Mouse (Mus musculus): ENCODE results near the gene Acly. TPM values are rescaled to one million over a fixed set of nuclear protein-coding genes. Genes with fewer than 3 reads are reported as not detected.

The Acly gene
- total and polyA plus RNA-seq, 3 experiments = 213 to 277 (median 246) TPM

- no peak for TF ChIP-seq UBTF (IDR thresholded peaks at IDR 0.05; ENCODE audit: low read depth, low read length)
- TF ChIP-seq ELF1 (IDR thresholded peaks at IDR 0.05; ENCODE audit: low read depth, low read length) = no peak
- no peak for TF ChIP-seq TBP (conservative IDR thresholded peaks at IDR 0.05; ENCODE audit: low read depth, low read length)
- no peak for TF ChIP-seq HCFC1 (IDR thresholded peaks at IDR 0.05; ENCODE audit: low read depth, low read length)
- TF ChIP-seq CHD1 (IDR thresholded peaks at IDR 0.05; ENCODE audit: low read depth, low read length) = no peak
- no peak for TF ChIP-seq MYC (IDR thresholded peaks at IDR 0.05; ENCODE audit: low read depth, low read length)
- no peak for TF ChIP-seq ETS1 (conservative IDR thresholded peaks at IDR 0.05; ENCODE audit: low read depth, low read length)
- no peak for TF ChIP-seq ZNF384 (IDR thresholded peaks at IDR 0.05; ENCODE audit: low read depth, low read length)
- no peak for TF ChIP-seq JUN (IDR thresholded peaks at IDR 0.05; ENCODE audit: insufficient read depth, low read depth, low read length)
- no peak for TF ChIP-seq CTCF (conservative IDR thresholded peaks at IDR 0.05 in 1 of 2, IDR thresholded peaks at IDR 0.05 in 1 of 2; ENCODE audit: low read depth in 2 of 2, low read length in 2 of 2)
- no peak for TF ChIP-seq RAD21 (IDR thresholded peaks at IDR 0.05; ENCODE audit: low read depth, low read length)
- TF ChIP-seq CHD2 (IDR thresholded peaks at IDR 0.05; ENCODE audit: low read length) = no peak
- no peak for TF ChIP-seq MEF2A (IDR thresholded peaks at IDR 0.05; ENCODE audit: borderline replicate concordance, low read depth, low read length)
- no peak for TF ChIP-seq SIN3A (IDR thresholded peaks at IDR 0.05; ENCODE audit: low read length)
- no peak for TF ChIP-seq JUND (conservative IDR thresholded peaks at IDR 0.05; ENCODE audit: low read depth, low read length)
- TF ChIP-seq BHLHE40 (IDR thresholded peaks at IDR 0.05; ENCODE audit: low read depth, low read length) = no peak
- Histone ChIP-seq H3K4me3 (replicated peaks in 1 of 3; ENCODE audit: low read depth in 2 of 3, low read length in 2 of 3, poor library complexity in 1 of 3) (peak within 1 kb of the TSS; percentile 57 to 84 (median 71)), H3K27ac (ENCODE audit: insufficient read depth, low read depth) (no peak within 1 kb of the TSS), H3K79me2 (replicated peaks; ENCODE audit: control insufficient read depth, extremely low read depth, insufficient read depth, poor library complexity, severe bottlenecking) (no peaks in the 10 kb centered on the region), H3K9ac (ENCODE audit: insufficient read depth, low read depth) (peak within 1 kb of the TSS; percentile 39), H3K9me3 (replicated peaks; ENCODE audit: low read length) (no peaks in the 10 kb centered on the region), H3K27me3 (replicated peaks) (no peaks in the 10 kb centered on the region), H3K4me1 (ENCODE audit: control insufficient read depth in 1 of 2, insufficient read depth in 2 of 2) (peaks cover 12 to 24% of the 10 kb centered on the region in 2 experiments), H3K4me2 (ENCODE audit: insufficient read depth, low read depth, poor library complexity, severe bottlenecking) (peak within 1 kb of the TSS; percentile 65), H3K36me3 (replicated peaks in 1 of 2; ENCODE audit: control insufficient read depth in 1 of 2, insufficient read depth in 1 of 2, low read length in 1 of 2) (peaks cover 4 to 21% of the 10 kb centered on the region in 2 experiments)
- dilution Hi-C loops (cut with MboI; ENCODE audit: extremely low pct_ligation_motif_present, extremely low pct_unique_long_range_greater_than_20kb, low sequenced_read_pairs) (no loop called here), in situ Hi-C loops (cut with MboI; ENCODE audit: low pct_ligation_motif_present, low pct_unique_long_range_greater_than_20kb, low sequenced_read_pairs) (no loop called here)
- no peak for DNase-seq (ENCODE audit: extremely low read depth)
Measured at GRCm38 (mm10) chr11:100441797-100442196, 86.0 kb downstream of the Acly start, which contains the start of the genes Nt5c3b and Klhl10. Nt5c3b (minus strand) TSS chr11:100441808. Klhl10 (plus strand) TSS chr11:100441917.

DNA sequence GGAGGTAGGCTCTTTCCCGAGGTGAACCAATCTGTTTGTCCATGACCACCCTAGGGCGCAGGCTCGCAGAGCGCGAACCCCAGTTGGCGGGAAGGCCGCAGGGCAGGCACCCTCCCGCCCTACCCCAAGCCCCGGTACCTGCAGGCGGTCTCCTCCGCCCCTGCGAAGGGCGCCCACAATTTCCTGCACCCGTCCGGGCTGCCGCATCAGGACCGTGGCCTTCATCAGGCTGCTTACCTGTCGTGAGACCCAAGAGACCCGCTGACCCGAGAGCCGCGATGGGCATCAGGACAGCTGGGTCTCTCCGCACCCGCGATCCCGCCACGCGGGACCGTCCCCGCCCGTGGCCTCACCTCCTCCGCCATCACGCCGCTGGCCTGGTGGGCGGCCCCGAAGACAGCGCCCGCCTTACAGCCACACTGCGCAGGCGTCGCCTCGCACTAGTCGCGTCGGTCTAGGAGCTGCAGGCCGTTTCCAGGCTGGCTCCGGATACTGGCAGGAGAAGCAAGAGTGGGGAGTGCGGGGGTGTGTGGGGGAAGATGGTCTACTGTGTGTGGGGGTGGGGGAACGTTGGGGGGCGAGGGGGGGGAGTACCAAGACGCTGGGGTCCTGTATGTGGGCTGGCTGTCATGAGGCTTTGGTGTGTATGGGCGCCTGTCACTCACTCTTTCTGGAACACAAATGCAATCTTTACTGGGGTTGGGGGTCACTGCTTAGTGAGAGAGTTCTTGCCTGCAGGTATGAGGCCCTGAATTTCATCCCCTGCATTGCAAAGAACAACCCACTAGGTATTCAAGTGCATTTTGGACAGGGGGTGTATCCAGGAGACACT lies 86.9 kb downstream of the Acly start:
- H3K27ac ChIP-seq (ENCODE audit: insufficient read depth, low read depth) = no peak overlapping the region
- in situ Hi-C loops (cut with MboI; ENCODE audit: low pct_ligation_motif_present, low pct_unique_long_range_greater_than_20kb, low sequenced_read_pairs) = no loop called here
- peak overlapping the region; percentile 57 to 84 (median 71) for H3K4me3 ChIP-seq (replicated peaks in 1 of 3; ENCODE audit: low read depth in 2 of 3, low read length in 2 of 3, poor library complexity in 1 of 3)
- peaks cover 12 to 29% of the 10 kb centered on the region in 2 experiments for H3K36me3 ChIP-seq (replicated peaks in 1 of 2; ENCODE audit: control insufficient read depth in 1 of 2, insufficient read depth in 1 of 2, low read length in 1 of 2)
- no peaks in the 10 kb centered on the region for H3K9me3 ChIP-seq (replicated peaks; ENCODE audit: low read length)
- dilution Hi-C loops (cut with MboI; ENCODE audit: extremely low pct_ligation_motif_present, extremely low pct_unique_long_range_greater_than_20kb, low sequenced_read_pairs) = no loop called here
- H3K27me3 ChIP-seq (replicated peaks) = no peaks in the 10 kb centered on the region
- no peaks in the 10 kb centered on the region for H3K79me2 ChIP-seq (replicated peaks; ENCODE audit: control insufficient read depth, extremely low read depth, insufficient read depth, poor library complexity, severe bottlenecking)
- peak overlapping the region; percentile 39 for H3K9ac ChIP-seq (ENCODE audit: insufficient read depth, low read depth)
- peak; percentile 70 for DNase-seq (ENCODE audit: extremely low read depth)
- peaks cover 12 to 17% of the 10 kb centered on the region in 2 experiments for H3K4me1 ChIP-seq (ENCODE audit: control insufficient read depth in 1 of 2, insufficient read depth in 2 of 2)
- peak overlapping the region; percentile 65 for H3K4me2 ChIP-seq (ENCODE audit: insufficient read depth, low read depth, poor library complexity, severe bottlenecking)
- TF ChIP-seq PAX5 (IDR thresholded peaks at IDR 0.05; ENCODE audit: low read length) = no peak
- no peak for TF ChIP-seq RAD21 (IDR thresholded peaks at IDR 0.05; ENCODE audit: low read depth, low read length)
- TF ChIP-seq CHD2 (IDR thresholded peaks at IDR 0.05; ENCODE audit: low read length) = no peak
- TF ChIP-seq MEF2A (IDR thresholded peaks at IDR 0.05; ENCODE audit: borderline replicate concordance, low read depth, low read length) = peak; percentile 51; the same call in 1 of the 2 replicates
- no peak for TF ChIP-seq USF1 (IDR thresholded peaks at IDR 0.05; ENCODE audit: low read depth, low read length)
- peak; percentile 69; the same call in 1 of the 2 replicates for TF ChIP-seq MAX (IDR thresholded peaks at IDR 0.05; ENCODE audit: low read length)
- no peak for TF ChIP-seq ZKSCAN1 (IDR thresholded peaks at IDR 0.05; ENCODE audit: borderline replicate concordance, low read depth, low read length)
- TF ChIP-seq KAT2A (IDR thresholded peaks at IDR 0.05; ENCODE audit: insufficient replicate concordance, low read length) = 0 out of 2 replicates have a peak, but pooled peaks have one; percentile 15
- TF ChIP-seq MYC (IDR thresholded peaks at IDR 0.05; ENCODE audit: low read depth, low read length) = no peak
- peak; percentile 68 for TF ChIP-seq SIN3A (IDR thresholded peaks at IDR 0.05; ENCODE audit: low read length)
- TF ChIP-seq NRF1 (IDR thresholded peaks at IDR 0.05; ENCODE audit: low read depth, low read length) = peak; percentile 92
- peak; percentile 94 for TF ChIP-seq POLR2A (IDR thresholded peaks at IDR 0.05; ENCODE audit: low read depth, low read length)
- peak; percentile 95 for TF ChIP-seq ZMIZ1 (IDR thresholded peaks at IDR 0.05; ENCODE audit: low read depth, low read length)
- 0 out of 2 replicates have a peak, but pooled peaks have one; percentile 31 for TF ChIP-seq TBP (conservative IDR thresholded peaks at IDR 0.05; ENCODE audit: low read depth, low read length)
- TF ChIP-seq ETS1 (conservative IDR thresholded peaks at IDR 0.05; ENCODE audit: low read depth, low read length) = no peak
- no peak for TF ChIP-seq RCOR1 (conservative IDR thresholded peaks at IDR 0.05; ENCODE audit: low read depth, low read length)
- TF ChIP-seq CHD1 (IDR thresholded peaks at IDR 0.05; ENCODE audit: low read depth, low read length) = no peak; the same call in 1 of the 2 replicates
- peak; percentile 95 for TF ChIP-seq NELFE (IDR thresholded peaks at IDR 0.05; ENCODE audit: low read depth, low read length)
- TF ChIP-seq EP300 (IDR thresholded peaks at IDR 0.05; ENCODE audit: low read length) = no peak
- no peak for TF ChIP-seq JUN (IDR thresholded peaks at IDR 0.05; ENCODE audit: insufficient read depth, low read depth, low read length)
- TF ChIP-seq ELF1 (IDR thresholded peaks at IDR 0.05; ENCODE audit: low read depth, low read length) = peak; percentile 20; the same call in 1 of the 2 replicates
- no peak for TF ChIP-seq E2F4 (IDR thresholded peaks at IDR 0.05; ENCODE audit: insufficient replicate concordance, low read depth, low read length)

All from CH12.LX (cell line).